Mouse (Mus musculus) hindbrain, postnatal 0 days (tissue): ENCODE measurements around the gene Ubtd1. TPM values are rescaled to one million over a fixed set of nuclear protein-coding genes. Genes with fewer than 3 reads are reported as not detected.

Experiments used
- ATAC-seq: fragments of 200-750 bp; cut with Nextera tagmentation; 2 replicates; pipeline ENCODE4 v1.8.0; 2017; ENCODE audit warnings: mild to moderate bottlenecking, moderate TSS enrichment, moderate library complexity
- DNase-seq: peaks from one replicate; pipeline ENCODE4 v3.0.0-alpha.2; 2015; ENCODE audit warnings: low spot score
- H3K27ac ChIP-seq: fragments of 300-500 bp; sonication (generic); 2 replicates; pipeline ENCODE4 v1.5.1; 2014; ENCODE audit warnings: mild to moderate bottlenecking
- H3K27me3 ChIP-seq: fragments of 300-500 bp; sonication (generic); 2 replicates; pipeline ENCODE4 v1.6.1; 2014; ENCODE audit warnings: low read length, mixed read lengths; ENCODE audit not compliant: insufficient read depth
- H3K36me3 ChIP-seq: fragments of 300-500 bp; sonication (generic); 2 replicates; pipeline ENCODE4 v1.6.1; 2014; ENCODE audit warnings: low read length, mixed read lengths; ENCODE audit not compliant: insufficient read depth
- H3K4me1 ChIP-seq: fragments of 300-500 bp; sonication (generic); 2 replicates; pipeline ENCODE4 v1.6.1; 2014; ENCODE audit warnings: antibody characterized with exemption, low read length, mixed read lengths; ENCODE audit not compliant: insufficient read depth
- H3K4me2 ChIP-seq: fragments of 300-500 bp; sonication (generic); 2 replicates; pipeline ENCODE4 v1.6.1; 2014; ENCODE audit warnings: low read depth, mild to moderate bottlenecking, low read length, moderate library complexity, mixed read lengths
- H3K4me3 ChIP-seq: fragments of 300-500 bp; sonication (generic); 2 replicates; pipeline ENCODE4 v1.5.1; 2014; ENCODE audit warnings: low read length
- H3K9ac ChIP-seq: fragments of 300-500 bp; sonication (generic); replicated peaks from 2 replicates; pipeline ENCODE4 v1.6.1; 2014; ENCODE audit warnings: mild to moderate bottlenecking, low read length, moderate library complexity, mixed read lengths
- H3K9me3 ChIP-seq: fragments of 300-500 bp; sonication (generic); 2 replicates; pipeline ENCODE4 v1.6.1; 2016; ENCODE audit warnings: low read length, mixed read lengths
- CTCF ChIP-seq: IDR thresholded peaks from 2 replicates; pipeline ENCODE4 v1.5.1; 2016; ENCODE audit warnings: antibody characterized with exemption, control low read depth, low read depth
- WGBS: fragments of 180-500 bp; shearing (Covaris S2); extraction: QIAGEN DNeasy Blood & Tissue Kit; methylation state at CpG from one replicate; pipeline ENCODE4 v1.1.7; 2014; 5-methylcytosine and 5-hydroxymethylcytosine counted together
- polyA plus RNA-seq: library from polyadenylated mRNA; unstranded; fragments of >200 nt; fragmentation: Nextera tagmentation; extraction: Ambion mirVana; gene quantifications from 2 replicates; pipeline ENCODE4 v1.2.1, GENCODE M21; 2015
- total RNA-seq: library from RNA; depleted of rRNA; stranded (reverse); fragments of >200 nt; gene quantifications from 2 replicates; pipeline ENCODE4 v1.2.3, GENCODE M21; 2014

Gene Ubtd1
- total and polyA plus RNA-seq, 2 experiments from 2014 or later: 14.1 to 19.9 TPM

DNA sequence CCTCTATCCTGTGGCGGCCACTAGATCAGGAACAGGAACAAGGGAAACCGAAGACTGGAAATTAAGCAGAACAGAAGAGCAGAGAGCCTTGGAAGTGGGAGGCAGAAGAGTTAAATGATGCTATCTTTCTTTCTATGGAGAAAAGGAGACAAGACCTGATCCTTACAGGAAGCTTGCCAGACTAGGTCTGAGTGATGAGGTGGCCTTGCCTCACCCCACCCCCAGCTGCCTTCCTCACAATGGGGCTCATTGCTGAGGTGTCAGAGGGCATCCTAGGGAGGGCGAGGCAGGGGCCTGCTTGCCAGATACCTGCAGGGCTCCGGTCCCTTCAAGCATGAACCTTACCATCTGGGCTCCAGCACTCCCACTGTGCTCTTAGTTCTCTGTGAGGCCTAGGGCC, 70.4 kb downstream of the Ubtd1 start, which contains the start of gene 4933411K16Rik:
TSS of gene 4933411K16Rik (plus strand) at position 301 of the 400 bp plus-strand sequence.
- H3K9ac ChIP-seq: no peak within 1 kb of the TSS
- ATAC-seq: no peak
- no peak within 1 kb of the TSS for H3K4me3 ChIP-seq
- H3K27me3 ChIP-seq: no peaks in the 10 kb centered on the region
- no peak within 1 kb of the TSS for H3K4me2 ChIP-seq
- no peaks in the 10 kb centered on the region for H3K9me3 ChIP-seq
- TF ChIP-seq CTCF: no peak
- no peak within 1 kb of the TSS for H3K27ac ChIP-seq
- 70% methylated on average over 4 of the region's 4 CpGs for WGBS
- no peaks in the 10 kb centered on the region for H3K36me3 ChIP-seq
- DNase-seq: no peak
- H3K4me1 ChIP-seq: no peaks in the 10 kb centered on the region

DNA sequence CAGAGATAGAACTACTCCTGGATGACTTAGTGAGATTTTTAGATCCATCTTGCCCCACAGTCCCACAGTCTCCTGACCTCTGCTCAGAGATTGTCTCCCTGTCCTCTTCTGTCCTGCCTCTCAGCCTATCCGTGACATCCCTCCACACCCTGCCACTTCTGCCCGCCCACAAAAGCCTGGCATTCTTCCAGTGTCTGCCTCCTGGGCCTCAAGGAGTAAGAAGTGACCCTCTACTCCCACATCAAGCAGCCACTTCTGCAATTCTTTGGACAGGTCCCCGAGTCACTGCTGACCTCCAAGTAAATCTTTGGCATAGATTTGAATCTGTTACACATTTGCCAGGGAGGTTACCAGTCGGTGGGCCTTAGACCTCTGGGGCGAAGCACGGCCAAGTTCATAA, 72.7 kb downstream of the Ubtd1 start:
- no peaks in the 10 kb centered on the region for H3K4me1 ChIP-seq
- H3K4me2 ChIP-seq: no peak overlapping the region
- WGBS: 76% methylated on average over 6 of the region's 6 CpGs
- ATAC-seq: no peak
- no peaks in the 10 kb centered on the region for H3K27me3 ChIP-seq
- no peak overlapping the region for H3K9ac ChIP-seq
- no peak overlapping the region for H3K4me3 ChIP-seq
- no peak for TF ChIP-seq CTCF
- H3K9me3 ChIP-seq: no peaks in the 10 kb centered on the region
- no peak overlapping the region for H3K27ac ChIP-seq
- no peak for DNase-seq
- H3K36me3 ChIP-seq: no peaks in the 10 kb centered on the region

DNA sequence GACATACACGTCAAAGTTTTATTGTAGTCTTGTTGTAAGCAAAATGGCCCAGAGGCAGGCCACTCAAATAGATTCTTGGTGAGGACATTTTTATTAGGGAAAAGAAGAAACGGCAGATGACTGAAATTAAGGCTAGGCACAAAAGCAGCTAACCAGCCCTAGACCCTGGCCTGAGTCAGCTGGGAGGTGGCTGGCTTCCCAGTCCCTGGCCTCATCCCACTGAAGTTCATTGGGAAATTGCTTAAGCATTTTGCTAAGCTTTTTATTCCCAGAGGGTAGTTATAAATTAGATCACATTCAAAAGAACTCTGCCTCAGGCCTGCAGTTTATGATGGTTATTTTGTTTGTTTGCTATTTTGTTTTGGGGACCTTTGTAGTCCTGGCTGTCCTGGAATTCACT, 74.3 kb downstream of the Ubtd1 start:
- WGBS: 81% methylated on average over 2 of the region's 2 CpGs
- no peak for TF ChIP-seq CTCF
- Histone ChIP-seq H3K9me3 (no peaks in the 10 kb centered on the region), H3K4me2 (no peak overlapping the region), H3K27me3 (no peaks in the 10 kb centered on the region), H3K27ac (no peak overlapping the region), H3K4me3 (no peak overlapping the region), H3K9ac (no peak overlapping the region), H3K4me1 (no peaks in the 10 kb centered on the region), H3K36me3 (no peaks in the 10 kb centered on the region)
- DNase-seq (no peak), ATAC-seq (no peak)

DNA sequence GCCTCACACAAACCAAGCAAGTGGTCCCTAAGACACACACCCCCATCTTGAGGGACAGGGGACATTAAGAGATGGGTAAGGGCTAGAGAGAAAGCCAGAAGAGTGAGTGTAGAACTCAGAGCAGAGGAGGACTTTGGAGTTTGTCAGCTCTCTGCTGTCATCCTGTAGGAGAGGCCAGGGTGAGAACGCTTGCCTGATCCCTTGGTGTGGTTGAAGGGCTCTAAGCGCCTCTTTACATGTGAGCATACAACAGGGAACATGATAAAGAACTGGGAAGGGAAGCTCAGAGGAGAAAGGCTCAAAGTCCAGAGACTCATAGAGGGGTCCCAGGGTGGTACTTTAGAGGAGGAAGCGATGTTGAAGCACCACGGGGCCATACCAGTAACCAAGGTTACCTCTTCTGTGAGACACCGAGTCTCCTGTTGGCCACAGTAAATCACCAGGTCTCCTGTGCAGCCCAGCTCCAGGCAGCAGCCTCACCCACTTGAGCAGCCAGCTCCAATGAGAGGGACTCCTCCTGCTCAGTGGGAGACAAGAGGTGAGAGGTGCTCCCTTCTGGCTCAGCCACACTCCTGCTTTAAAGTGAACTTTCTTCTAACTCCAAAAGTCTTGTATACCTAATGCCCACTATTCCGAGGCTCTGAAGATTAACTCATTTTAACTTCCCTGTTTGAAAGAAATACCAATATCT, 75.3 kb downstream of the Ubtd1 start:
- no peaks in the 10 kb centered on the region for H3K27me3 ChIP-seq
- no peaks in the 10 kb centered on the region for H3K4me1 ChIP-seq
- 87% methylated on average over 6 of the region's 6 CpGs for WGBS
- no peaks in the 10 kb centered on the region for H3K9me3 ChIP-seq
- ATAC-seq (no peak), DNase-seq (no peak)
- no peak overlapping the region for H3K4me2 ChIP-seq
- no peak overlapping the region for H3K9ac ChIP-seq
- no peak overlapping the region for H3K4me3 ChIP-seq
- no peaks in the 10 kb centered on the region for H3K36me3 ChIP-seq
- TF ChIP-seq CTCF: no peak
- no peak overlapping the region for H3K27ac ChIP-seq

DNA sequence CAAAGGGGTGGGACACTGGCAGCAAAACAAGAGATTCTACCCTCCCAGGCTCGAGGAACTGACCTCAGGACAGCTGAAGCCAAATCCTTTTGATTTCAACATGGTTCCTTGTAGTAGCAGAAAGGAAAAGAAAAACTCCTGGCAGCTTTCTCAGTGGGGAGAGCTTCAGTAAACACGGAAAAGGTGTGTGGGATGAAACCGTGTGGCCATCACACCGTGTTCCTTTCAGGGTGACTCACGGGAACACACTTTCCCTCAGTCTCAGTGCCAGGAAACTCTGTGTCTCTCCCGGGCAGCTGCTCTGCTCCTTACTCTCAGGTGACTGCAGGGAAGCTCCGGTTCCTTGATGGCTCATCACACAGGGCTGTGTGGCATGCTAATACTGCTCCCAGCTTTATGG, 76.9 kb downstream of the Ubtd1 start:
- ATAC-seq: no peak
- H3K27ac ChIP-seq: no peak overlapping the region
- no peaks in the 10 kb centered on the region for H3K4me1 ChIP-seq
- no peaks in the 10 kb centered on the region for H3K27me3 ChIP-seq
- no peak for TF ChIP-seq CTCF
- H3K4me2 ChIP-seq: no peak overlapping the region
- 74% methylated on average over 7 of the region's 7 CpGs for WGBS
- no peak overlapping the region for H3K9ac ChIP-seq
- no peak overlapping the region for H3K4me3 ChIP-seq
- H3K9me3 ChIP-seq: no peaks in the 10 kb centered on the region
- DNase-seq: no peak
- H3K36me3 ChIP-seq: no peaks in the 10 kb centered on the region

DNA sequence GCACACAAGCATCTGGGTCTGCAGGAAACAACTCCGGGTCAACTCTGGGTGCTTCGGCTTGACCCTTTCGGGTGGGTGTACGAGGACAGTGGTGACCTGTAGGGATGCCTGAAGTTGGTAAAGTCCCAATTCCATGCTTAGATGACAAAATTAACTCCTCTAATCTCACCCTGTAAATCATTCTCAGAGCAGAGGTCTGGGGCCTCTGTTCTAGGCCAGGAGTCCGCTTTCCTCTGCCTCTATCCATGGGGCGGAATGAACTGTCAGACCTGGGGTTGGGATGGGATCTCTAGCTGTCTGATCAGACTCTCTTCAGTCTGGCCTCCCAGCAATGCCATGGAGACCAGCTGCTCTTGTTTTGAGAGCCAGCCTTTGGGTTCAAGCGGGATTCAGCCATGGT, 79.9 kb downstream of the Ubtd1 start:
- Histone ChIP-seq H3K36me3 (no peaks in the 10 kb centered on the region), H3K9me3 (no peaks in the 10 kb centered on the region), H3K4me3 (no peak overlapping the region), H3K4me1 (no peaks in the 10 kb centered on the region), H3K4me2 (no peak overlapping the region), H3K27me3 (no peaks in the 10 kb centered on the region), H3K9ac (no peak overlapping the region), H3K27ac (no peak overlapping the region)
- ATAC-seq (no peak), DNase-seq (no peak)
- 91% methylated on average over 7 of the region's 7 CpGs for WGBS
- no peak for TF ChIP-seq CTCF

DNA sequence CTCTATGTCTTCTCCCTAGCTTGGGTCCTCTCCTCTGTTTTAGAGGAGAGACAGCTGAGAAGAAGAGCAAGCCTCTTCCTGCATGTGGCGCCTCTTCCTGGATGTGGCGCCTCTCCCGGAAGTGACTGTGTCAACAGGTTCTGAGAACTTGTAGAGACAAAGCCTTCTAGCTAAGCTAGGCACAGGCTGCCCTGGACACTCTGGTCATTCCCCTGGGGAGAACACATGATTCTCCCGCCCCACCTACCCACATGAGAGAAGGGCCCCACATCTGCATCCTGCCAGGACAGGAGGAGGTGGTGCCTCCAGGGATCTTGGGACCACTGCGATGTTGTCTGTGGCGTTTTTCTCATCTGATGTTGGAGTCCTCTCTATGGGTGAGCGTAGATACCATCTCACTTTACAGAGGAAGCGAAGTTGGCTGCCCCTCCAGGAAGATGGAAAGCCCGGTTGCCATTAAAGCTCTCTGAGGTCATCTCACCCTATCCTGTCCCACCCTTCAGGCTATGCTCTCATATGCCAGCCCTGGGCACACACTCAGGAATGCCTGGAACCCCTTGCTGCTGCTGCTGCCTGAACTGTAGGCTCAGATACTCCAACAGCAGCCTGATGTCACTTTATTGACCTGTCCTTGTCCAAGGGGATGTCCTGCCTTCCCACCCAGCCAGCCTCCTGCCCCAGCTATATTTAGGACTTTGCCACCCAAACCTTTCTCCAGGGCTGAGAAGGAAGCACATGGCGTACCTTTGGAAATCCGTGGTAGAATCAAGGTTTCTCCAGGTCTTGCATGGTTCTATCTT, 87.1 kb downstream of the Ubtd1 start:
- no peak overlapping the region for H3K9ac ChIP-seq
- H3K36me3 ChIP-seq: no peaks in the 10 kb centered on the region
- 84% methylated on average over 11 of the region's 11 CpGs for WGBS
- H3K27ac ChIP-seq: no peak overlapping the region
- no peaks in the 10 kb centered on the region for H3K27me3 ChIP-seq
- no peak for DNase-seq
- ATAC-seq: no peak
- H3K4me2 ChIP-seq: peak overlapping the region; percentile 31; the same call in 1 of the 2 replicates
- H3K4me3 ChIP-seq: no peak overlapping the region
- TF ChIP-seq CTCF: no peak
- H3K4me1 ChIP-seq: no peaks in the 10 kb centered on the region
- no peaks in the 10 kb centered on the region for H3K9me3 ChIP-seq
